Mouse (Mus musculus) embryonic fibroblast, embryonic 13.5 days (primary cell): ENCODE data around the gene Zfhx2.

Experiments
- CTCF ChIP-seq: IDR thresholded peaks from 2 replicates; pipeline ENCODE4 v1.5.1; 2011; ENCODE audit warnings: mild to moderate bottlenecking, control low read depth, low read length, moderate library complexity, borderline replicate concordance; ENCODE audit not compliant: insufficient read depth
- POLR2A ChIP-seq: IDR thresholded peaks from 2 replicates; pipeline ENCODE4 v1.6.1; 2011; ENCODE audit warnings: low read depth, mild to moderate bottlenecking, control low read depth, low read length, moderate library complexity

GRCm38 (mm10) chr14:55059931-55060330 is 32.2 kb downstream of the Zfhx2 start:
- TF ChIP-seq CTCF (no peak), POLR2A (no peak)
